Mouse (Mus musculus): ENCODE data around the gene Tada1. TPM values are rescaled to one million over a fixed set of nuclear protein-coding genes. Genes with fewer than 3 reads are reported as not detected.

The Tada1 gene
- polyA plus RNA-seq, 1 experiment from 2014 or later = 73.8 TPM

- Histone ChIP-seq H3K9me3 (no peaks in the 10 kb centered on the region), H3K27ac (no peak overlapping the region), H3K4me1 (replicated peaks) (no peaks in the 10 kb centered on the region), H3K4me2 (no peak overlapping the region), H3K27me3 (no peaks in the 10 kb centered on the region), H3K4me3 (no peak overlapping the region), H3K36me3 (peaks cover 96% of the 10 kb centered on the region), H3K9ac (no peak overlapping the region)
- WGBS = 92% methylated on average over 11 of the region's 11 CpGs
- ATAC-seq (ENCODE audit: low FRiP score) = no peak
These were observed 9.6 kb downstream of the Tada1 start for GRCm38 (mm10) chr1:166388511-166388910.

GRCm38 (mm10) chr1:166389406-166390125 lies 10.7 kb downstream of the Tada1 start:
- no peak overlapping the region for H3K4me2 ChIP-seq
- peaks cover 96% of the 10 kb centered on the region for H3K36me3 ChIP-seq
- ATAC-seq (ENCODE audit: low FRiP score) = no peak
- H3K4me1 ChIP-seq (replicated peaks) = no peaks in the 10 kb centered on the region
- H3K9me3 ChIP-seq = no peaks in the 10 kb centered on the region
- no peak overlapping the region for H3K27ac ChIP-seq
- H3K9ac ChIP-seq = no peak overlapping the region
- H3K4me3 ChIP-seq = no peak overlapping the region
- no peaks in the 10 kb centered on the region for H3K27me3 ChIP-seq
- 92% methylated on average over 16 of the region's 16 CpGs for WGBS

GRCm38 (mm10) chr1:166391671-166392070 lies 12.8 kb downstream of the Tada1 start:
- no peaks in the 10 kb centered on the region for H3K4me1 ChIP-seq (replicated peaks)
- no peak for ATAC-seq (ENCODE audit: low FRiP score)
- no peak overlapping the region for H3K4me3 ChIP-seq
- no peak overlapping the region for H3K9ac ChIP-seq
- no peaks in the 10 kb centered on the region for H3K27me3 ChIP-seq
- H3K27ac ChIP-seq = no peak overlapping the region
- H3K9me3 ChIP-seq = no peaks in the 10 kb centered on the region
- peaks cover 98% of the 10 kb centered on the region for H3K36me3 ChIP-seq
- H3K4me2 ChIP-seq = no peak overlapping the region
- WGBS = 93% methylated on average over 6 of the region's 6 CpGs

GRCm38 (mm10) chr1:166394770-166395169 lies 15.9 kb downstream of the Tada1 start:
- H3K4me1 ChIP-seq (replicated peaks) = 0 out of 2 replicates have a peak, but pooled peaks cover 3% of the 10 kb centered on the region
- no peak overlapping the region for H3K9ac ChIP-seq
- H3K27me3 ChIP-seq = no peaks in the 10 kb centered on the region
- ATAC-seq (ENCODE audit: low FRiP score) = no peak
- no peaks in the 10 kb centered on the region for H3K9me3 ChIP-seq
- no peak overlapping the region for H3K4me2 ChIP-seq
- H3K36me3 ChIP-seq = peaks cover 98% of the 10 kb centered on the region
- no peak overlapping the region for H3K4me3 ChIP-seq
- 82% methylated on average over 4 of the region's 4 CpGs for WGBS
- H3K27ac ChIP-seq = no peak overlapping the region

GRCm38 (mm10) chr1:166395661-166396060 lies 16.8 kb downstream of the Tada1 start:
- H3K4me2 ChIP-seq = no peak overlapping the region
- ATAC-seq (ENCODE audit: low FRiP score) = no peak
- 0 out of 2 replicates have a peak, but pooled peaks cover 3% of the 10 kb centered on the region for H3K4me1 ChIP-seq (replicated peaks)
- peaks cover 97% of the 10 kb centered on the region for H3K36me3 ChIP-seq
- WGBS = 96% methylated on average over 5 of the region's 5 CpGs
- no peaks in the 10 kb centered on the region for H3K27me3 ChIP-seq
- no peak overlapping the region for H3K27ac ChIP-seq
- no peaks in the 10 kb centered on the region for H3K9me3 ChIP-seq
- no peak overlapping the region for H3K9ac ChIP-seq
- no peak overlapping the region for H3K4me3 ChIP-seq

GRCm38 (mm10) chr1:166396381-166396780 lies 17.5 kb downstream of the Tada1 start:
- no peak for ATAC-seq (ENCODE audit: low FRiP score)
- WGBS = 95% methylated on average over 6 of the region's 6 CpGs
- Histone ChIP-seq H3K4me2 (no peak overlapping the region), H3K27ac (no peak overlapping the region), H3K4me3 (no peak overlapping the region), H3K36me3 (peaks cover 97% of the 10 kb centered on the region), H3K9ac (no peak overlapping the region), H3K4me1 (replicated peaks) (peaks cover 8% of the 10 kb centered on the region), H3K9me3 (no peaks in the 10 kb centered on the region), H3K27me3 (no peaks in the 10 kb centered on the region)

- no peaks in the 10 kb centered on the region for H3K9me3 ChIP-seq
- no peak overlapping the region for H3K4me3 ChIP-seq
- H3K36me3 ChIP-seq = peaks cover 94% of the 10 kb centered on the region
- peak overlapping the region; percentile 44; the same call in 1 of the 2 replicates for H3K27ac ChIP-seq
- no peak overlapping the region for H3K4me2 ChIP-seq
- H3K27me3 ChIP-seq = no peaks in the 10 kb centered on the region
- no peak for ATAC-seq (ENCODE audit: low FRiP score)
- H3K4me1 ChIP-seq (replicated peaks) = peaks cover 25% of the 10 kb centered on the region
- H3K9ac ChIP-seq = no peak overlapping the region
These were observed 22.6 kb downstream of the Tada1 start for GRCm38 (mm10) chr1:166401455-166401854.

GRCm38 (mm10) chr1:166402003-166402402 lies 23.1 kb downstream of the Tada1 start:
- peak; percentile 40 for ATAC-seq (ENCODE audit: low FRiP score)
- peaks cover 27% of the 10 kb centered on the region for H3K4me1 ChIP-seq (replicated peaks)
- H3K36me3 ChIP-seq = peaks cover 94% of the 10 kb centered on the region
- no peak overlapping the region for H3K4me2 ChIP-seq
- H3K27me3 ChIP-seq = no peaks in the 10 kb centered on the region
- H3K27ac ChIP-seq = no peak overlapping the region
- no peak overlapping the region for H3K4me3 ChIP-seq
- 67% methylated on average over 4 of the region's 4 CpGs for WGBS
- H3K9ac ChIP-seq = no peak overlapping the region
- no peaks in the 10 kb centered on the region for H3K9me3 ChIP-seq

GRCm38 (mm10) chr1:166403846-166404245 lies 24.9 kb downstream of the Tada1 start:
- Histone ChIP-seq H3K4me2 (no peak overlapping the region), H3K4me1 (replicated peaks) (peaks cover 42% of the 10 kb centered on the region), H3K4me3 (no peak overlapping the region), H3K36me3 (peaks cover 86% of the 10 kb centered on the region), H3K9me3 (no peaks in the 10 kb centered on the region), H3K27me3 (no peaks in the 10 kb centered on the region), H3K9ac (no peak overlapping the region), H3K27ac (no peak overlapping the region)
- no peak for ATAC-seq (ENCODE audit: low FRiP score)
- WGBS = 91% methylated on average over 3 of the region's 3 CpGs

- Histone ChIP-seq H3K4me2 (peak overlapping the region; percentile 84), H3K27ac (peak overlapping the region; percentile 89), H3K4me3 (peak overlapping the region; percentile 77), H3K36me3 (peaks cover 36% of the 10 kb centered on the region), H3K9ac (peak overlapping the region; percentile 96), H3K4me1 (replicated peaks) (peaks cover 31% of the 10 kb centered on the region), H3K27me3 (no peaks in the 10 kb centered on the region), H3K9me3 (peaks cover 5% of the 10 kb centered on the region; the same call in 1 of the 2 replicates)
- under 1% methylated on average over 41 of the region's 45 CpGs for WGBS
- peak; percentile 82 for ATAC-seq (ENCODE audit: low FRiP score)
These were observed 30.3 kb downstream of the Tada1 start for GRCm38 (mm10) chr1:166409177-166409700.

- peak within 1 kb of the TSS; percentile 89 for H3K27ac ChIP-seq
- H3K27me3 ChIP-seq = no peaks in the 10 kb centered on the region
- ATAC-seq (ENCODE audit: low FRiP score) = peak; percentile 96
- peak within 1 kb of the TSS; percentile 77 for H3K4me3 ChIP-seq
- WGBS = 6% methylated on average over 44 of the region's 49 CpGs
- peak within 1 kb of the TSS; percentile 96 for H3K9ac ChIP-seq
- H3K9me3 ChIP-seq = peaks cover 5% of the 10 kb centered on the region; the same call in 1 of the 2 replicates
- peaks cover 31% of the 10 kb centered on the region for H3K36me3 ChIP-seq
- peak within 1 kb of the TSS; percentile 84 for H3K4me2 ChIP-seq
- H3K4me1 ChIP-seq (replicated peaks) = peaks cover 31% of the 10 kb centered on the region
These were observed 30.9 kb downstream of the Tada1 start, which contains the start of gene Pogk for GRCm38 (mm10) chr1:166409701-166410220. Gene Pogk (minus strand): TSS chr1:166409863.

- peaks cover 14% of the 10 kb centered on the region for H3K36me3 ChIP-seq
- H3K27ac ChIP-seq = no peak overlapping the region
- WGBS = 95% methylated on average over 1 of the region's 1 CpGs
- ATAC-seq (ENCODE audit: low FRiP score) = no peak
- H3K27me3 ChIP-seq = no peaks in the 10 kb centered on the region
- H3K4me1 ChIP-seq (replicated peaks) = peaks cover 26% of the 10 kb centered on the region
- no peak overlapping the region for H3K4me2 ChIP-seq
- peaks cover 5% of the 10 kb centered on the region; the same call in 1 of the 2 replicates for H3K9me3 ChIP-seq
- no peak overlapping the region for H3K4me3 ChIP-seq
- no peak overlapping the region for H3K9ac ChIP-seq
These were observed 32.6 kb downstream of the Tada1 start for GRCm38 (mm10) chr1:166411541-166411940.

Data from hindbrain, embryonic 13.5 days (tissue).